Mouse (Mus musculus) left cerebral cortex, postnatal 36 days (tissue): ENCODE data around the gene Hist1h2bj. TPM values are rescaled to one million over a fixed set of nuclear protein-coding genes. Genes with fewer than 3 reads are reported as not detected.
"Not testable (repeated sequence)": the region's sequence is repeated elsewhere in the genome, so short reads cannot be mapped to it uniquely, and the experiment has no call there.

Experiments
- DNase-seq, 2 experiments: peaks; one replicate each; pipeline ENCODE4 v3.0.0; 2021 to 2022; ENCODE audit warnings: low spot score in 2 of 2, mixed read lengths in 1 of 2
- intact Hi-C: fragments of 180-260 bp; cut with DNase I; formaldehyde crosslinking; loops from one replicate; pipeline ENCODE4 v1.15.1; 2025
- microRNA-seq: library from miRNA; unstranded; fragments of <30 nt; microRNA quantifications from one replicate; pipeline ENCODE4 v1.2.0, GENCODE M21; 2022
- total RNA-seq, 2 experiments: library from RNA; stranded (reverse); gene quantifications; 2 replicates each; pipeline ENCODE4 v1.2.3; 2021

The Hist1h2bj gene
- total RNA-seq, 2 experiments from 2014 or later, result 11.8 to 12.9 TPM

- DNase-seq, result peak; percentile 86 to 90
- intact Hi-C loops, result loop anchor here (10.0 kb wide), 1 partner anchor 1354 kb away; no protein-coding TSS in a partner anchor
Measured at GRCm38 (mm10) chr13:22050591-22051522, 7.8 kb downstream of the Hist1h2bj start.

GRCm38 (mm10) chr13:22051523-22051859, 8.5 kb downstream of the Hist1h2bj start:
- DNase-seq, result no peak

GRCm38 (mm10) chr13:22053754-22054153, 10.7 kb downstream of the Hist1h2bj start:
- intact Hi-C loops, result loop anchor here (10.0 kb wide), 1 partner anchor 1351 kb away; no protein-coding TSS in a partner anchor

More at GRCm38 (mm10) chr13:22051523-22051859, 8.5 kb downstream of the Hist1h2bj start:
- intact Hi-C loops, result loop anchor here (10.0 kb wide), 1 partner anchor 1353 kb away; no protein-coding TSS in a partner anchor

GRCm38 (mm10) chr13:22061422-22061821, 18.4 kb downstream of the Hist1h2bj start:
- no peak for DNase-seq
- intact Hi-C loops, result no loop called here

More at GRCm38 (mm10) chr13:22053754-22054153, 10.7 kb downstream of the Hist1h2bj start:
- DNase-seq, result no peak

- intact Hi-C loops, result no loop called here
- no peak for DNase-seq
Measured at GRCm38 (mm10) chr13:22063468-22063867, 20.5 kb downstream of the Hist1h2bj start.

- intact Hi-C loops, DNase-seq: not testable (repeated sequence)
Measured at GRCm38 (mm10) chr13:22084140-22084539, 41.1 kb downstream of the Hist1h2bj start, which contains the start of gene Vmn1r188. TSS of gene Vmn1r188 (plus strand) at chr13:22084440.

Small RNA genes within 50 kb of the gene (microRNA-seq; reads per million reads assigned to microRNA genes)
- gene Gm26300 (not detected), gene Gm44390 (not detected), gene Gm44486 (not detected)

Other genes with a start within 250 kb of the Hist1h2bj start
- 10 to 100 TPM; 36.0 to 39.3 TPM for gene Hist1h2bq, start 233.0 kb upstream of the Hist1h2bj start, total RNA-seq
- gene Hist1h2ao, start 232.7 kb upstream of the Hist1h2bj start, total RNA-seq, result 10 to 100 TPM; 12.4 to 22.5 TPM
- gene Hist1h4m, start 231.5 kb upstream of the Hist1h2bj start, total RNA-seq, result 100 to 1,000 TPM; 258 to 294 TPM
- gene Hist1h4n, start 211.0 kb upstream of the Hist1h2bj start, total RNA-seq, result 10 to 100 TPM; 21.3 to 23.4 TPM
- 10 to 100 TPM; 20.2 to 20.7 TPM for gene Hist1h2ap, start 209.7 kb upstream of the Hist1h2bj start, total RNA-seq
- gene Hist1h2br, start 209.5 kb upstream of the Hist1h2bj start, total RNA-seq, result 10 to 100 TPM; 35.5 to 38.8 TPM
- gene Zfp184, start 98.1 kb upstream of the Hist1h2bj start, total RNA-seq, result 1 to 10 TPM; 3.7 to 4.2 TPM
- gene Pom121l2, start 62.0 kb upstream of the Hist1h2bj start, total RNA-seq, result not detected
- 1 to 10 TPM in 1 of 2 experiments, under 1 TPM in 1; 0.34 to 1.1 TPM for gene Prss16, start 33.5 kb upstream of the Hist1h2bj start, total RNA-seq
- 10 to 100 TPM; 24.6 to 42.5 TPM for gene Hist1h2ah, start 7.6 kb upstream of the Hist1h2bj start, total RNA-seq
- 10 to 100 TPM; 13.0 to 13.3 TPM for gene Hist1h2bk, start 7.3 kb upstream of the Hist1h2bj start, total RNA-seq
- gene Hist1h4i, start 1.9 kb upstream of the Hist1h2bj start, total RNA-seq, result 10 to 100 TPM; 65.2 to 73.2 TPM
- 10 to 100 TPM in 1 of 2 experiments, 1 to 10 TPM in 1; 8.3 to 11.2 TPM for gene Hist1h2ag, start 270 bp upstream of the Hist1h2bj start, total RNA-seq
- gene Vmn1r188, start 41.2 kb downstream of the Hist1h2bj start, total RNA-seq, result not detected
- gene Vmn1r189, start 62.6 kb downstream of the Hist1h2bj start, total RNA-seq, result not detected
- not detected for gene Vmn1r191, start 140.8 kb downstream of the Hist1h2bj start, total RNA-seq
- gene Vmn1r192, start 147.9 kb downstream of the Hist1h2bj start, total RNA-seq, result not detected
- gene Vmn1r193, start 179.9 kb downstream of the Hist1h2bj start, total RNA-seq, result not detected
- not detected for gene Vmn1r194, start 201.0 kb downstream of the Hist1h2bj start, total RNA-seq
- not detected for gene Vmn1r195, start 227.3 kb downstream of the Hist1h2bj start, total RNA-seq
- not detected for gene Vmn1r196, start 246.7 kb downstream of the Hist1h2bj start, total RNA-seq